Mouse (Mus musculus): ENCODE data around the gene Lamb2.

Gene Lamb2

DNA sequence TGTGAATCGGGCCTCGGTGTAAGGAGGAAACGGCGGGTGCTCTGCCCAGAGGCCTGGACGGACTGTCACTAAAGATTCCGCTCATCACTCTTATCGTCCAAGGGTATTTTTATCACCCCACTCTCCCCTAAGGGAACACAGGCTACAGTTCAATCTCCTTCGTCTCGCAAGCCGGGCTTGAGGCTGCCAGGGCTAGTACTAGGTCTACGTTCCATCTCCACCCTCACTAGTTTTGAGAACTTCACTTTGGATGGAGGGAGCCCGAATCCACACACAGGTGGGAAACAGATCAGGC lies 11.7 kb downstream of the Lamb2 start:
- DNase-seq (ENCODE audit: extremely low spot score, low read depth, low spot score) = no peak

DNA sequence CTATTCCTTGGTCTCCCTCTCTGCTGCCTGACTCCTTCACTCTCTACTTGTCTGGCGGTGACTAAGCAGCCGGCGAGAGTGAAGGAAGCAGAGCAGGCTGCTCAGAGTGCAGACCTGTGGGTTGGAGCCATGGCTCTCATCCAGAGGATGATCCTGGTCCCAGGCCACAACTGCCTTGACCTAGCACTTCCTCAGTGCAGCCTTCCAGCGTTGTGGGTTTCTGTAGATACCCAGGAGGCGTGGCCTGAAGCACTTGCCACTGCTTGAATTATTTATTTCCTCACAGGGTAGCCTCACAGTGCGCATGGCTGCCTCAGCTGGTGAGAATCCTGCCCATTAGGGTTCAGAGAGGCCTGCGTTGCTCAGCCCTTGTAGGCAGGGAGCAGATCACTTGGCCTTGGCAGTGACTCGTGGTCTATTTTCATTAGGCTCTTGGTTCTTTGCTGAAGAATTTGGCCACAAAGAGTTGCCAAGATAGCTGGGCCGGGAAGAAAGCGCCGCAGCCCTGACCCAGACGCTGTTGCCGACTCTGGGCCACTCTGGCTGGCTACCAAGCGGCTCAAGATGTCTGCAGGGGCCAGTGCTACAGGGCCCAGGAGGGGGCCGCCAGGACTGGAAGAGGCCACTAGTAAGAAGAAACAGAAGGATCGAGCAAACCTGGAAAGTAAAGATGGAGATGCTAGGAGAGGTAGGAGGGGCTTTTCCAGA lies 12.7 kb downstream of the Lamb2 start:
- no peak for DNase-seq (ENCODE audit: extremely low spot score, low read depth, low spot score)

DNA sequence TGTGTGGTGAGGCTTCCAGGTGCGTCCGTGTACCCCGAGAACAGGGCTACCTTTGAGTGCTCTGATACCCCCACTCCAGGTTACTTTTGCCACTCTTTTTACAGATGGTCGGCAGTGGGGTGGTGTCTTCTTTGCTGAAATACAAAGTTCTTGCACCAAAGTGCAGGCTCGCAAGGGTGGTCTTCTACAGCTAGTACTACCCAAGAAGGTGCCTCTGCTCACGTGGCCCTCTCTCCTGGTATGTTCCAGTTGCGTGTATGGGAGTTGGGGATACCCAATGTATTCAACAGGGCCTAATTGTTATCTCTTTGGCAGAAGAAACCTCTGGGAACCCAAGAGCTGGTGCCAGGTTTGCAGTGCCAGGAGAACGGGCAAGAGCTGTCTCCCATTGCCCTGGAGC lies 13.7 kb downstream of the Lamb2 start:
- DNase-seq (ENCODE audit: extremely low spot score, low read depth, low spot score) = no peak

DNA sequence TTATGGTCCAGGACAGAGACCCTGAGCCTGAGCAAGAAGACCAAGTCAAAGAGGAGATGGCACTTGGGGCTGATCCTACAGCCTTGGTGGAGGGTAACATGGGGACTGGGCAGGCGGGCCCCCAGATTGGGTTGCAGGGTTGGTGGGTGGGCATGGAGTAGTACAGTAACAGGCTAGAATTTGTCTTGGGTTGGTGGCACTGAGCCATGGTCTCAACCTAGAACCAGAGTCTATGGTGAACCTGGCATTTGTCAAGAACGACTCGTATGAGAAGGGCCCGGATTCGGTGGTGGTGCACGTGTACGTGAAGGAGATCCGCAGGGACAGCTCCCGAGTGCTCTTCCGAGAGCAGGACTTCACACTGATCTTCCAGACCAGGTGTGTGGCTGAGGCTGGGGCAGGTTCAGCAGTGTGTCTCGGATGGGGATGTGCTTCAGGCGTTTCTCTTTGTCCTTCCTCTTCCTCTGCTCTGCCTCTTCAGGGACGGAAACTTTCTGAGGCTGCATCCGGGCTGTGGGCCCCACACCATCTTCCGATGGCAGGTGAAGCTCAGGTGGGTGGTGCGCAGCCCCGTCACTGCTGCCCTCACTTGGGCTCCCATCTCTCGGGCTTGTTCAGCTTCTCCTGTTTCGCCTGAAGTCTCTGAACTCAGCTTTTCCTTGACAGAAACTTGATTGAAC lies 14.8 kb downstream of the Lamb2 start:
- DNase-seq (ENCODE audit: extremely low spot score, low read depth, low spot score) = no peak

DNA sequence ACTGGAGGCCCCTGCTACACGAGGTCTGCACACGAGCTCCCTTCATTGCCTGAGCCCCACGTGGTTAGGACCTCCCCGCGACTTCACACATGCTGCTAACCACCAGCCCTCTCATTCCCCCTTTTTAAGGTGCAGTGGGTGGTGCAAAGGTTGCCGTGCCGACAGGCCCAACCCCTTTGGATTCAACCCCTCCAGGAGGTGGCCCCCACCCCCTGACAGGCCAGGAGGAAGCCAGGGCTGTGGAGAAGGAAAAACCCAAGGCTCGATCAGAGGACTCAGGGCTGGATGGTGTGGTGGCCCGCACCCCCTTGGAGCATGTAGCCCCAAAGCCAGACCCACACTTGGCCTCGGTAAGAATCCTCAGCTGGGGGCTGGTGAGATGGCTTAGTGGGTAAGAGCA lies 15.4 kb downstream of the Lamb2 start:
- no peak for DNase-seq (ENCODE audit: extremely low spot score, low read depth, low spot score)

DNA sequence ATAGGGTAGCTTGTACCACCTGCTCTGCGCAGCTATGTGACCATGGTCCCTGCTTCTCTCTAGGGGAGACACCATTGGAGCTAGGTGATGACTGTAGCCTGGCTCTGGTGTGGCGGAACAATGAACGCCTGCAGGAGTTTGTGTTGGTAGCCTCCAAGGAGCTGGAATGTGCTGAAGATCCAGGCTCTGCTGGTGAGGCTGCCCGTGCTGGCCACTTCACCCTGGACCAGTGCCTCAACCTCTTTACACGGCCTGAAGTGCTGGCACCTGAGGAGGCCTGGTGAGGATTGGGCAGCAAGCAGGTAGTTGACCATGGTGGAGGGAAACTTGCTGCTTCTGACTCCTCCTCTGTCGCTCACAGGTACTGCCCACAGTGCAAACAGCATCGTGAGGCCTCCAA lies 19.7 kb downstream of the Lamb2 start:
- DNase-seq (ENCODE audit: extremely low spot score, low read depth, low spot score) = no peak

DNA sequence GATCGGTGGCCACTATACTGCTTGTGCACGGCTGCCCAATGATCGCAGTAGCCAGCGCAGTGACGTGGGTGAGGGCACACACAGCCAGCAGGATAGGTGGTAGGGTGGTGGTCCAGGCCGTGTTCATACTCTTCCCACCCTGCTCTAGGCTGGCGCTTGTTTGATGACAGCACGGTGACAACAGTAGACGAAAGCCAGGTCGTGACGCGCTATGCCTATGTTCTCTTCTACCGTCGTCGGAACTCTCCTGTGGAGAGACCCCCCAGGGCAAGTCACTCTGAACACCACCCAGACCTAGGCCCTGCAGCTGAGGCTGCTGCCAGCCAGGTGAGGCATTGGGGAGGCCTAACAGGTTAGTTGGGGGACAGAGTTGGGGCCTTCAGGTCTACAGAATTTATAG lies 20.4 kb downstream of the Lamb2 start:
- no peak for DNase-seq (ENCODE audit: extremely low spot score, low read depth, low spot score)

DNA sequence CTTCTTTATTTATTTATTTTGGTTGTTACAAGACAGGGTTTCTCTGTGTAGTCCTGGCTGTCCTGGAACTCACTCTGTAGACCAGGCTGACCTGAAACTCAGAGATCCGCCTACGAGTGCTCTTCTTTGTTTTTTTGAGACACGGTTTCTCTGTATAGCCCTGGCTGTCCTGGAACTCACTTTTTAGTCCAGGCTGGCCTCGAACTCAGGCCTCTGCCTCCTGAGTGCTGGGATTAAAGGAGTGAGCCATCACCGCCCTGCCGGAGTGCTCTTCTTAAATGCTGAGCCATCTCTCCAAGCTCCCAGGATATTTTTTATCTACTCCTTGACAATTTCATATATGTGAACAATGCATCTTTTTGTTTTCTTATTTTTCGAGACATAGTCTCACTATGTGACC lies 27.4 kb downstream of the Lamb2 start:
- no peak for DNase-seq (ENCODE audit: extremely low spot score, low read depth, low spot score)

DNA sequence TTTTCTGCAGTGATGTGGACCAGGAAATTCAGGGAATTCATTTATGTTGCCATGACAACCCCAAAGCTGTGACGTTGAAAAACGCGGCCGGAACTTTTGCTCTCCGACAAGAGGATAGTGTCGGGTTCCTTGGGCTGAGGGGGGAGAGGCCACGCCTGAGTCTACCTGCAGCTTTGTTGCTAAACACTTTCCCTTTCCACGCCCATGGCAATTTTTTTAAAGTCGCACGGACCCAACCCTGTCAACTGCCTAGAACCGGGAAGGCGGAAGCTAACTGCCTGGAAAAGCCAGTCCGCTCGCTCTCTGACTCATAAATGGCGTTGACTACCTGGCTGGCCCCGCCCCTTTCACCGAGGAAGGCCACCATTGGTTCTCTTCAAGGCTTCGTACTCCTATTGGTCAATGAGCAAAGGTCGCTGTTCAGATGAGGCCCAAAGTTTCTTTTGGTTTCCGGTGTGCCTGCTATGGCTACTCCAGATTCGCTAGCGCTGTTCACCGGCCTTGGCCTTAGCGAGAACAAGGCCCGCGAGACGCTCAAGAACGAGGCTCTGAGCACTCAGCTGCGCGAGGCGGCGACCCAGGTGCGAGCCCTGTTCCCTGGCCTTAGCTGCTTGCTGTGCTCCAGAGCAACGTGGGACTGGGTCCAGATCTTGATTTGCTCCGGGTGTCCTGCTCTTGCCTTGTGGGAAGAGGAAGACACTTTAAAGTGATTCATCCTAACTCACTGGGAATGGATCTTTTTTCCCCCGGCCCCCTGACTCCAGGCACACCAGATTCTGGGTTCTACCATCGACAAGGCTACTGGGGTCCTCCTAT lies 28.3 kb downstream of the Lamb2 start, which contains the start of gene Qars:
Gene Qars, plus strand, starts transcription at position 88 of the 816 bp plus-strand sequence.
- DNase-seq (ENCODE audit: extremely low spot score, low read depth, low spot score) = peak; percentile 91

DNA sequence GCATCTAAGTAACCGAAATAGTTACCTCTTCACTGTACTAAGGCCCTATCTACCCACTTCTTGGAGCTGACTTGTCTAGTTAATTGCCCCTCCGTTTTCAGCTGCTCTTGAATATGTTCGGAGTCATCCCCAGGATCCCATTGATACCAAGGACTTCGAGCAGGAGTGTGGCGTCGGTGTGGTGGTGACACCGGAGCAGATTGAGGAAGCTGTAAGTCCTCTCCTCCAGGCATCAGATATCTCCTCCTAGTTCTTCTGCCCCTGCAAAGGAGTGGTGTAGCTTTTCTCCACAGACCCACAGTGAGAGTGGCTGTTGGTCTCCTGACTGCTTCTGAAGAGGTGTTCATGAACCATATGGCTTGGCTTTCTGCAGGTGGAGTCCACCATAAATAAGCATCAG lies 29.2 kb downstream of the Lamb2 start:
- DNase-seq (ENCODE audit: extremely low spot score, low read depth, low spot score) = no peak

DNA sequence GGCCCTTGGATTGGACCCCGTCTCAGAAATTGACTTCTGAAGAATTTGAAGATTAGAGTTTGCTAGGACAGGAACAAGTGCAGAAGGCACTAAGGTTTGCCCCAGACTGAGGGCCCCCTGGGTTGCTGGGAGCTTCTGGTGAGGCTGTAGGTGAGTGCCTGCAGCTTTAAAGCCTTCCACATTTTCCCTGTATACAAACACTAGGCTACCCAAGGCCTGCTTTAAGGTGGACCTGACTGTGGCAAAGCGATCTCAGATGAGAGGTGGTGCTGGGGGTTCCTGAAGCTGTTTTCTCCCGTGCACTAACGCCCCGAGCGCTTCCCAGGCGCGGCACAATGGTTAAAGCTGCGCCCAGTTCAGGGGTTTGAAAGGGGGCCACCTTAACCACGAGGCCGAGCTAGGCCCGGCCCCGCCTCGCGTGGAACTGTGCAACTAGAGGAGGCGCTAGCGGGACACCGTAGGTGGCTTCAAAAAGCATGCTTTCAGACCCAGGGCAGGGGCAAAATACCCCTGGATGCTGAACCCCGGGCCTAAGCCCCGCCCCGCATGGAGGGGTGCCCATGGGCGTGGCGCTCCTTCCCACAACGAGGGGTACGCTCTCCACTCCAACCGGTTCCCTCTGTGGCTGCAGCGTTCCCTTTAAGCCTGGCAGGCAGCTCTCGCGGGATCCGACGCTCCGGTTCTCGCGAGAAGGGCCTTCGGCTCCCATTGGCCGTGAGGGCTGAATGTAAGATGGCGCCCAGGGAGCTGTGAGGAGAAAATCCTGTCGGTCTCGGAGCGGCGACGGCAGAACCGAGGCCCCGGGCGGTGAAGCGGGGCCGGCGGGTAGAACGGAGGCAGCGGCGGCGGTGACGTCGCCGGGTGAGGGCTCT lies 37.1 kb downstream of the Lamb2 start, which contains the start of gene Qrich1:
Gene Qrich1, plus strand, starts transcription at position 427 of the 872 bp plus-strand sequence.
- peak; percentile 95 for DNase-seq (ENCODE audit: extremely low spot score, low read depth, low spot score)

DNA sequence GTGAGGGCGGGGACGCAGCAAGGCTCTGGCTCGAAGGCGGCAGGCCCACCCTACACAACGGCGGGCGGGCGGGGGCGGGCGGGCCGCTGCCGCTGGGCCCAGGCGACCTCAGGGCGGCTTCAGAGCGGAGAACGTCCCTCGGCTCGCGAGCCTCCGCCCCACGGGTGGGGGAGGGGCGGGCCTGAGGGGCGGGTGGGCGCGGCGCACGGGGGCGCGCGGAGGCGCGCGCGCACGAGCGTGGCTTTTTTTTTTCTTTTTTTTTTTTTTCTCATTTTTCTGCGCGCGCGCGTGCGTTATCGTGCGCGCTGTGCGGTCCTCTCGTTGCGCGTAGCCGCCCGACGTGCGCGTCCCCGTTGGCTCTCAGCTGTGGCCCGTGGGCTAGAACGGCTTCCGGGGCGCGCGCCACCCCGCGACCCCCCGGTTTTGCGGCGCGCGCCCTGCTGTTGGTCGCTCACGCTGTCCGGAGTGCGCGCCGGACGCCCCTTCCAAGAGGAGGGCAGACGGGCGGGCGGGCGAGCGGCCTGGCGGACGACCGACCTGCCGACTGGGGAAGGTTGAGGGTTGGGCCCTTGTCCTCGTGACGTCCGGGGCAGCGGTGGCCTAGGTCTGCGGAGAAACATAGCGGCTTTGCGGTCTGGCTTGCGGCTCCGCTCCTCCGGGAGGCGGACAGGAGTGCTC lies 37.9 kb downstream of the Lamb2 start:
- peak; percentile 35 for DNase-seq (ENCODE audit: extremely low spot score, low read depth, low spot score)

DNA sequence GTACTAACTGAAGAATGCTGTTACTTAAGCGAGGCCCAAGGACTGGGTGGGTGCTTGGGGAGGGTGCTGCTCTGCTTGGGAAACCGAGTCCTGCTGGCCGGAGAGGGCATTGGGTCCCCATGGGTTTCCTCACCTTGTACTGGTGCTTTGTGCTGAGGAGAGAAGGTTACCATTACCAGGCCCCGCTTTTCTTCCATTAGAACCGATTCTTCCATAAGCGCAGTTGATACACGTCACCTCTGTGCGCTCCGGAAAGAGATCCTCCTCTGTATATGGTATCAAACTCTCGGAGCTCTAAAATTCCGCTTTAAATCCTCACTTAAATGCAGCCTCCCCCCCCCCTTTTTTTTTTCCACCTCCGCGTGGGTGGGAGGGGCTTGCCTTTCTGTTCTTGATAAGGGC lies 38.4 kb downstream of the Lamb2 start:
- peak; percentile 35 for DNase-seq (ENCODE audit: extremely low spot score, low read depth, low spot score)

DNA sequence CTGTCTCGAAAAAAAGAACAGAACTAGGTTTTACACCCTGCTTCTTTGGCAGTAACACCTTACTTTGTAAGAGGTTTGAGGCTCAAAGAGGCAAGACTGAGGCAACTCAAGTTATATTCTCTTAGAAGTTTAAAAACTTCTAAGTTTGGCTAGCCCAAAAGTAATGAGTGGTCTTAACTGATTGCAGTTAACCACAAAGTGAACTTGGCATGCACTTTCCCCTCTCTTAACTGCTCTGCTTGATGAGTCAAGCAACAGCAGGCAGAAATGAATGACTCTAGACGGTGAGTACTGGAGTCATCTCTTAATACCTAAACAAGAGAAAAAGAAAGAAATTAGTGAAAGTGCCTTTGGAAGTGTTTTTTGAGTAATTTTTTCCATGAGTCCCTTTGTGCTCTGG lies 42.1 kb downstream of the Lamb2 start:
- DNase-seq (ENCODE audit: extremely low spot score, low read depth, low spot score) = no peak

DNA sequence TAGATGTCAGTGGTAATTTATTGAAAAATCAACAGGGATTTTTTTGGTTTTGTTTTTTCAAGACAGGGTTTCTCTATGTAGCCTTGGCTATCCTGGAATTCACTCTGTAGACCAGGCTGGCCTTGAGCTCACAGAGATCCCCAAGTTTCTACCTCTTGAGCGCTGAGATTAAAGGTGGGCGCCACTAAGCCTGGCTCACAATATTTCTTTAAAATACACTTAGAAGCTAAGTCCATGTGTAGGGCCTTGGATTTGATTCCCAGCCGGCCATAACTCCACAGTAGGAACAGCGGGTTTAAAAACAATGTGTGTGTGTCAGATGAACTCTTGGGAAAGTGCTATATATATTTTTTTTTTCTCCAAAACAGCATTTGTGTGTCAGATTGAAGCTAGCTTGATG lies 43.8 kb downstream of the Lamb2 start:
- DNase-seq (ENCODE audit: extremely low spot score, low read depth, low spot score) = no peak

DNA sequence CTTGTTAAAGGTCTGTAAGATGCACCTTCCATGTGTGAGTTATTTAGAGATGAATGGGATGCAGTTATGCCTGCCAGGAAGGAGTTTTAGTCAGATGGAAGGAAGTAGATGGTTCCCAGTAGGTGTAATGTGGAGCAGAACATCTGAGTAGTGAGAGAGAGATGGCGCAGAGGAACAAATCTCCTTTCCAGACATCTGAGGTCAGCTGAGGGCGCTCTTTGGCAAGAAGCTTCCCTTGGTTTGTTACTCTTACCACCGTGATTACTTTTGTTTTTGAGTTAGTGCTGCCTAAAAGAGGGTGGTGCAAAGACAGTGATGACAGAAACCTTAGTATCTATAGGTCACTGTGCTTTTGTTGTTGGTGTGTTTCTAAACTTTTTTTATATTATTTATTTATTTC lies 45.9 kb downstream of the Lamb2 start:
- DNase-seq (ENCODE audit: extremely low spot score, low read depth, low spot score) = no peak

DNA sequence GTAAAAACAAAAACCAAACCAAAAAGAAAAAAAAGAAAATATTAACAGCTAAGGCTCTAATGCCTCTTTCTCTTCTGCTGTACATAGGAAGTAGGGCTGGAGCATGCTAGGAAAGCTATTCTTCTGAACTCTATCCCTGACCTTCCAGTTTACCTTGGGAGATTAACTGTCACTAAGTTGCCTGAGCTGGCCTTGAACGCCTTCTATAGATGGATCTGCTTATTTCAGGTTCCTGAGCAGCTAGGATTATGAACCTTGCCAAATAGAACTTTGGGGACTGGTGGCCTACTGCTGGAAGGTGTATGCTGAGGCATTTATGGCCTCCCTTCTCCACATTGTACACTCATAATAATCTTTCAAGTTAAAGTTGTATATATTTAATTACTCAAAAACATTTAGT lies 51.4 kb downstream of the Lamb2 start:
- no peak for DNase-seq (ENCODE audit: extremely low spot score, low read depth, low spot score)

DNA sequence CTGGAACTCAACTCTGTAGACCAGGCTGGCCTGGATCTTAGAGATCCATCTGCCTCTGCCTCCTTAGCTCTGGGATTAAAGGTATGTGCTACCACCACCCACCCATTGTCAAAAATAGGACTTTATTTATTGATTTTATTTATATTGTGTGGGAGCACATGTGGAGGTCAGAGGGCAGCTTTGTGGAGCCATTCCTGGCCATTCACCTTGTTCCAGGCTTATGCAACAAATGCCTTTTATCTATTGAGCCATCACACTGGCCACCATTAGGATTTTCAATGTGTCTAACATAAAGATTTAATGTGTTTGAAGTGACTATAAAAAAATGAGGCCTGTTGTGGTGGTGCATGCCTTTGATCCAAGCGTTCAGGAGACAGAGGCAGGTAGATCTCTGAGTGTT lies 52.0 kb downstream of the Lamb2 start:
- no peak for DNase-seq (ENCODE audit: extremely low spot score, low read depth, low spot score)

Data from hindlimb bud, embryonic 11.5 days (tissue).